Mouse (Mus musculus) A20 (cell line): ENCODE results near the gene Tdrd12.

Source experiments
- DNase-seq: peaks from one replicate; pipeline ENCODE4 v3.0.0-alpha.2; 2011; ENCODE audit warnings: low read depth, low spot score

Gene Tdrd12

DNA sequence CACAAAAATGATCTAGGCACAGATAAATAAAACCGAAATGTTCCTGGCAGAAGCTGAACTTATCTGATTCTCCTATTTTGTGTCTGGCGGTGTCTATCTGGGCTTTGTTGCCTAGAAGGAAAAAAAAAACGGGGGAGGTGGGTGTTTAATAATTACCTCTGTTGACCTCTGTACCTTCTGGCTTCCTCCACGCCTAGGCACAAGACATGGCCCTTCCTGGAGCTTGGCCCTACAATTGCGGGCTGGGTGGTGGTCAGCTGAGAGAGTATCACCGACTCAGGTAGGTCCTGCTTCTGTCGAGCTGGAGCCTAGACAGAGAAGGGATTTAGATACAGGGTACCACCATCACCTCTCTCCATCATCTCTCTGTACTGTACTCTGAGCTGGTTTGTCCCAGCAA is 88.7 kb downstream of the Tdrd12 start:
- DNase-seq, result no peak

GRCm38 (mm10) chr7:35447996-35448846 is 89.3 kb downstream of the Tdrd12 start, which contains the start of gene Slc7a9:
Slc7a9 (plus strand) TSS chr7:35448796.
- DNase-seq, result no peak

GRCm38 (mm10) chr7:35447501-35447900 is 90.0 kb downstream of the Tdrd12 start:
- DNase-seq, result no peak

GRCm38 (mm10) chr7:35435266-35435665 is 102.3 kb downstream of the Tdrd12 start:
- no peak for DNase-seq

DNA sequence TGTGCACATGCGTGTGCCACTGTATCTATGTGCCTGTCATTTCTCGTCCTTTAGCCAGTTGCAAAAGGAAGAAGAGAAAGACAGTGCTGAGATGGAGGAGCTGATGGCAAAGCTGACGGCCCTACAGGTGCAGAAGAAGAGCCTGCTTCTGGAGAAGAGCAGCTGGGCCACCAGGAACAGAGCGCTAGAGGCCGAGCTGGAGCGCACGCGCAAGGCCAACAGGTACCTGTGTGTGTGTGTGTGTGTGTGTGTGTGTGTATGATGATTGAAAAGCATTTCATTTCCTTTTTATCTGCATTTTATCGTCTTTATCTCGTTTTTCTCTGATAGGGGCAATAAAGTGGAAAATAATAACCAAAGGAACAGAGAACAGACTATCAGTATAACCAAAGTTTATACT is 109.4 kb downstream of the Tdrd12 start:
- DNase-seq, result no peak

DNA sequence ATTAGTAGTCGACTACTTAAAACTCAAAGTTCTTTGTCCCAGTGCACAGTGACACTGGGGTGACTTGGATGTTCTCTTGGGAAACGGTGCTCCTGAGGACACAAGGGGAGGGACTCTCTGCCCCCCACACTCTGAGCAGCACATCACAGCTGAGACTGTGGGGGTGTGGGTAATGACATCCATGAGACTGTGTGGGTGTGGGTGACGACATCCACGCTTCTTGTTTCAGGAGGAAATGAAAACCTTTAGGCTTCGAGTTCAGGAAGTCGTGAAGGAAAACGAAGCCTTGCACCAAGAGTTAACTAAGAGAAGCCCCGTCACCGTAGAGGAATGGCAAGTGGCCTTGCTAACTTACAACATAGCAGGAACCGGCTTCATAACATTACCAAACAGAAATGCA is 114.5 kb downstream of the Tdrd12 start:
- DNase-seq, result no peak
